Comparison of ENCODE assay signal across 8 mouse cellular contexts in genomic region chr10:122883823-122884743, GRCm38 (mm10).
DNase-seq lines count a peak whose midpoint lies in the region; ATAC-seq and TF ChIP-seq lines count a peak whose summit lies in the region.

No protein-coding gene starts in this region.

- peak; percentile 73 for ATAC-seq in forebrain, embryonic 14.5 days
- ATAC-seq in heart, postnatal 0 days (ENCODE audit: insufficient read depth, low read depth): peak; percentile 62
- ATAC-seq in liver, postnatal 0 days: no peak

- peaks cover 0 to 10% of the 10 kb centered on the region in 2 experiments; a peak in 1 of 4 replicates for H3K4me1 ChIP-seq in ES-E14 (ENCODE audit: control insufficient read depth in 2 of 2, insufficient read depth in 2 of 2, low read length in 2 of 2, poor library complexity in 1 of 2)
- H3K4me1 ChIP-seq in forebrain, embryonic 14.5 days (ENCODE audit: control insufficient read depth, insufficient read depth, low read length): peaks cover 48% of the 10 kb centered on the region
- H3K4me1 ChIP-seq in heart, postnatal 0 days (ENCODE audit: control insufficient read depth, insufficient read depth): peaks cover 23% of the 10 kb centered on the region; the same call in 1 of the 2 replicates
- peaks cover 5% of the 10 kb centered on the region; the same call in 1 of the 2 replicates for H3K4me1 ChIP-seq in liver, postnatal 0 days (ENCODE audit: insufficient read depth)
- H3K4me1 ChIP-seq in thymus, adult 2 months (replicated peaks; ENCODE audit: control insufficient read depth, insufficient read depth, low read length): no peaks in the 10 kb centered on the region

- no peaks in the 10 kb centered on the region for H3K27me3 ChIP-seq in forebrain, embryonic 14.5 days (replicated peaks; ENCODE audit: control insufficient read depth, insufficient read depth, low read length)
- H3K27me3 ChIP-seq in heart, postnatal 0 days (ENCODE audit: control insufficient read depth, insufficient read depth, low read length): no peaks in the 10 kb centered on the region
- H3K27me3 ChIP-seq in liver, postnatal 0 days (ENCODE audit: insufficient read depth, low read length): no peaks in the 10 kb centered on the region
- no peaks in the 10 kb centered on the region for H3K27me3 ChIP-seq in thymus, adult 2 months (ENCODE audit: control insufficient read depth, insufficient read depth, low read length)

- no peak overlapping the region for H3K9ac ChIP-seq in ES-E14 (ENCODE audit: insufficient read depth, low read depth, low read length, poor library complexity, severe bottlenecking)
- peak overlapping the region; percentile 67 for H3K9ac ChIP-seq in forebrain, embryonic 14.5 days (ENCODE audit: low read length)
- peak overlapping the region; percentile 29; the same call in 1 of the 2 replicates for H3K9ac ChIP-seq in heart, postnatal 0 days (replicated peaks; ENCODE audit: low read depth, low read length)
- no peak overlapping the region for H3K9ac ChIP-seq in liver, postnatal 0 days (replicated peaks)

- no peak overlapping the region for H3K27ac ChIP-seq in ES-E14 (ENCODE audit: insufficient read depth, low read depth, low read length, poor library complexity, severe bottlenecking)
- peak overlapping the region; percentile 96 for H3K27ac ChIP-seq in forebrain, embryonic 14.5 days (ENCODE audit: low read depth, low read length)
- peak overlapping the region; percentile 86 for H3K27ac ChIP-seq in heart, postnatal 0 days (ENCODE audit: low read depth)
- no peak overlapping the region for H3K27ac ChIP-seq in liver, postnatal 0 days (ENCODE audit: low read depth)
- H3K27ac ChIP-seq in thymus, adult 2 months (ENCODE audit: control insufficient read depth, insufficient read depth, low read length): no peak overlapping the region

- no peaks in the 10 kb centered on the region for H3K36me3 ChIP-seq in ES-E14 (ENCODE audit: control insufficient read depth, insufficient read depth, low read length, poor library complexity, severe bottlenecking)
- no peaks in the 10 kb centered on the region for H3K36me3 ChIP-seq in forebrain, embryonic 14.5 days (ENCODE audit: control insufficient read depth, insufficient read depth, low read length)
- H3K36me3 ChIP-seq in heart, postnatal 0 days (replicated peaks; ENCODE audit: control insufficient read depth, insufficient read depth, low read length): no peaks in the 10 kb centered on the region
- H3K36me3 ChIP-seq in liver, postnatal 0 days (replicated peaks; ENCODE audit: insufficient read depth, low read length): no peaks in the 10 kb centered on the region
- peaks cover 15% of the 10 kb centered on the region for H3K36me3 ChIP-seq in thymus, adult 2 months (ENCODE audit: control insufficient read depth, insufficient read depth, low read length)

- in situ Hi-C loops in ES-E14 (cut with MboI; ENCODE audit: low sequenced_read_pairs in 2 of 2, unreplicated experiment in 2 of 2): no loop called here

- WGBS in forebrain, embryonic 14.5 days: 3% methylated on average over 15 of the region's 15 CpGs
- WGBS in heart, postnatal 0 days: 17% methylated on average over 15 of the region's 15 CpGs
- WGBS in liver, postnatal 0 days (ENCODE audit: insufficient replicate concordance): 63% methylated on average over 15 of the region's 15 CpGs
- WGBS in thymus, adult 2 months: 92% methylated on average over 15 of the region's 15 CpGs

- H3K4me3 ChIP-seq in ES-E14 (ENCODE audit: insufficient read depth in 1 of 2, low read depth in 1 of 2, low read length in 2 of 2, poor library complexity in 1 of 2, severe bottlenecking in 1 of 2): no peak overlapping the region
- H3K4me3 ChIP-seq in forebrain, embryonic 14.5 days (ENCODE audit: low read depth, low read length): no peak overlapping the region
- H3K4me3 ChIP-seq in heart, postnatal 0 days (ENCODE audit: low read depth, low read length): no peak overlapping the region
- no peak overlapping the region for H3K4me3 ChIP-seq in liver, postnatal 0 days (ENCODE audit: low read depth, low read length)
- no peak overlapping the region for H3K4me3 ChIP-seq in thymus, adult 2 months (ENCODE audit: control insufficient read depth, insufficient read depth, low read length)

- no peaks in the 10 kb centered on the region for H3K9me3 ChIP-seq in ES-E14 (ENCODE audit: control insufficient read depth, insufficient read depth, low read depth, low read length)
- H3K9me3 ChIP-seq in forebrain, embryonic 14.5 days (replicated peaks; ENCODE audit: control insufficient read depth, low read length): no peaks in the 10 kb centered on the region
- H3K9me3 ChIP-seq in heart, postnatal 0 days (replicated peaks; ENCODE audit: control insufficient read depth, low read length): no peaks in the 10 kb centered on the region
- no peaks in the 10 kb centered on the region for H3K9me3 ChIP-seq in liver, postnatal 0 days (ENCODE audit: low read length)

- no peak for TF ChIP-seq POLR2A in thymus, adult 2 months (IDR thresholded peaks at IDR 0.05; ENCODE audit: control insufficient read depth, extremely low read depth, insufficient read depth, low read length, poor library complexity)

- H3K4me2 ChIP-seq in forebrain, embryonic 14.5 days (ENCODE audit: low read length): peak overlapping the region; percentile 39
- H3K4me2 ChIP-seq in heart, postnatal 0 days (ENCODE audit: low read depth, low read length): peak overlapping the region; percentile 39
- no peak overlapping the region for H3K4me2 ChIP-seq in liver, postnatal 0 days (ENCODE audit: low read depth, low read length)

- peak; percentile 47 for DNase-seq in ES-E14 (ENCODE audit: low read depth, low spot score)
- DNase-seq in cerebellum, adult 11-12 months: peak; percentile 89
- peak; percentile 90 for DNase-seq in forebrain, embryonic 14.5 days (ENCODE audit: low spot score)
- DNase-seq in heart, postnatal 0 days (ENCODE audit: low spot score): peak; percentile 61
- peak; percentile 68 to 74 for DNase-seq in kidney, postnatal 25 days
- peak; percentile 16 for DNase-seq in liver, postnatal 0 days
- DNase-seq in right cerebral cortex, postnatal 14 days: peak; percentile 70
- no peak for DNase-seq in thymus, adult 2 months

- no peak for TF ChIP-seq CTCF in heart, postnatal 0 days (IDR thresholded peaks at IDR 0.05; ENCODE audit: low read depth)
- TF ChIP-seq CTCF in liver, postnatal 0 days (IDR thresholded peaks at IDR 0.05; ENCODE audit: low read depth): no peak
- no peak for TF ChIP-seq CTCF in thymus, adult 2 months (IDR thresholded peaks at IDR 0.05; ENCODE audit: borderline replicate concordance, control insufficient read depth, extremely low read depth, insufficient read depth, low read length, poor library complexity)

- TF ChIP-seq EP300 in heart, postnatal 0 days (IDR thresholded peaks at IDR 0.05; ENCODE audit: low read depth): no peak
- no peak for TF ChIP-seq EP300 in liver, postnatal 0 days (IDR thresholded peaks at IDR 0.05; ENCODE audit: low read depth)

TF ChIP-seq in ES-E14, 5 proteins besides CTCF, POLR2A, EP300 and RAD21:
- TF ChIP-seq CHD2 (IDR thresholded peaks at IDR 0.05; ENCODE audit: low read depth, low read length) (no peak), MAFK (IDR thresholded peaks at IDR 0.05; ENCODE audit: insufficient read depth, low read depth, low read length) (no peak), ZC3H11A (IDR thresholded peaks at IDR 0.05; ENCODE audit: borderline replicate concordance, low read depth, low read length) (no peak), ZNF384 (IDR thresholded peaks at IDR 0.05; ENCODE audit: low read depth, low read length) (no peak), HCFC1 (IDR thresholded peaks at IDR 0.05; ENCODE audit: borderline replicate concordance, insufficient read depth, low read length) (no peak)

Comparison
In these comparisons a context has a peak if more than half of its experiments do, and no peak if none do; other contexts are left out.
1. H3K27ac ChIP-seq: peak in forebrain, embryonic 14.5 days (single experiment) and heart, postnatal 0 days (single experiment); none in ES-E14 (single experiment), liver, postnatal 0 days (single experiment) and thymus, adult 2 months (single experiment).
2. H3K9ac ChIP-seq: peak in forebrain, embryonic 14.5 days (single experiment) and heart, postnatal 0 days (single experiment); none in ES-E14 (single experiment) and liver, postnatal 0 days (single experiment).